Mouse (Mus musculus) cortical plate, adult 2 months (tissue): ENCODE results near the gene Fat2.

Experiments
- CTCF ChIP-seq: fragments of 200-500 bp; IDR thresholded peaks from 2 replicates; pipeline ENCODE4 v1.5.1; 2011; ENCODE audit warnings: mild to moderate bottlenecking, control low read depth, low read length; ENCODE audit not compliant: insufficient read depth; ENCODE audit errors: extremely low read depth
- POLR2A ChIP-seq: fragments of 200-500 bp; IDR thresholded peaks from 2 replicates; pipeline ENCODE4 v1.6.1; 2011; ENCODE audit warnings: mild to moderate bottlenecking, low read length, control low read depth; ENCODE audit not compliant: insufficient read depth; ENCODE audit errors: extremely low read depth

- no peak for TF ChIP-seq CTCF
- TF ChIP-seq POLR2A: no peak
Observed at GRCm38 (mm10) chr11:55373373-55373772, 37.0 kb upstream of the Fat2 start.
